Mouse (Mus musculus) urinary bladder, adult 2 months (tissue): ENCODE results near the gene Gm5936. TPM values are rescaled to one million over a fixed set of nuclear protein-coding genes. Genes with fewer than 3 reads are reported as not detected.
"Not testable (repeated sequence)": the region's sequence is repeated elsewhere in the genome, so short reads cannot be mapped to it uniquely, and the experiment has no call there.

Experiments
- DNase-seq: peaks from one replicate; pipeline ENCODE4 v3.0.0; 2022; ENCODE audit warnings: low spot score
- polyA plus RNA-seq: library from polyadenylated mRNA; depleted of rRNA; stranded (reverse); fragments of >200 nt; gene quantifications from 2 replicates; pipeline ENCODE4 v1.2.3, GENCODE M21; 2012; rRNA removed

The Gm5936 gene
- not detected in 2 replicates for polyA plus RNA-seq

- DNase-seq, result not testable (repeated sequence)
These were observed at the start of gene Gm5936 for GRCm38 (mm10) chrX:74836842-74837522. Gene Gm5936 (plus strand): TSS chrX:74837196.

- not testable (repeated sequence) for DNase-seq
These were observed 19.1 kb downstream of the Gm5936 start for GRCm38 (mm10) chrX:74856104-74856503.

GRCm38 (mm10) chrX:74880123-74880522 is 43.1 kb downstream of the Gm5936 start:
- DNase-seq, result not testable (repeated sequence)

Other genes with a start within 250 kb of the Gm5936 start
- not detected in 2 replicates for gene Olfr1325, start 244.5 kb upstream of the Gm5936 start, polyA plus RNA-seq
- not detected in 2 replicates for gene Gm5640, start 191.6 kb upstream of the Gm5936 start, polyA plus RNA-seq
- not detected in 2 replicates for gene Gm6890, start 96.3 kb upstream of the Gm5936 start, polyA plus RNA-seq
- gene Gab3, start 248.3 kb downstream of the Gm5936 start, polyA plus RNA-seq, result 1.3 and 1.7 TPM in 2 replicates